Mouse (Mus musculus): ENCODE results near the gene Gm973. TPM values are rescaled to one million over a fixed set of nuclear protein-coding genes. Genes with fewer than 3 reads are reported as not detected.

The Gm973 gene
- total and polyA plus RNA-seq, 3 experiments = 0.23 TPM; not detected in 2

DNA sequence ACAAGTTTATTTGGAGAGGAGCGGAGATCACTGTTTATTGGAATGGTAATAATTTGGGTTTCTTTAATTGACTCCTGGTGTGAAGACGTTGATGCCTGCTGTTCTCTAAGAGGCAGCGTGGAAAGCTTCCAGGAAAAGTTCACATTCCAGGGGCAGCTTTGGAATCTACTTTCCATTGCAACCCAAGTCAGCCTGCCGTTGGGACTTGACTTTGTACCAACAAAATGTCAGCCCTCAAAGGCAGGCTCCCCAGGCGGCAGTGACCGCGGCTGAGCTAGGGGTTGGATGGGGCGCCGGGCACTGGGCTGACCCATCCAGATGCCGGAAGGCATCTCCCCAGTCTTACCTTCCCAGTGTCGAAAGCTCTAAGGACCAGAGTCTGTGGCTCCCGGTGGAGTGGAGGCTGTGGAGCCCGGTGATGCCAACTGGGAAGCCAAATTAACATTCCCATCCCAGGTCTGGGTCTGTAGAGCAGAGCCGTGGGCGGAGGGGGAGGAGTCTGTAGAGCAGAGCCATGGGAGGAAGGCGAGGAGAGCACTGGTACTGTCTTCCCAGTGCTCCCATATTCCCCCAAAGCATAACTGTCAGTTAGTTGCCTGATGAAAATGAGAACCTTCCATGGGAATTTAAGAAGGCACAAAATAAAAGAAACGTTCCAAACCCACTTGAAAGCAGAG, 7.5 kb upstream of the Gm973 start:
- no peak overlapping the region for H3K9ac ChIP-seq (ENCODE audit: control insufficient read depth, low read depth, low read length, poor library complexity, severe bottlenecking)
- H3K4me1 ChIP-seq (ENCODE audit: control insufficient read depth in 1 of 2, insufficient read depth in 2 of 2, low read length in 2 of 2) = peaks cover 5 to 6% of the 10 kb centered on the region in 2 experiments; a peak in 2 of 4 replicates
- no peaks in the 10 kb centered on the region for H3K79me2 ChIP-seq (ENCODE audit: control insufficient read depth, insufficient read depth, low read length, poor library complexity)
- no peak overlapping the region for H3K27ac ChIP-seq (ENCODE audit: control insufficient read depth, low read depth, low read length)
- H3K4me3 ChIP-seq (ENCODE audit: control insufficient read depth in 1 of 2, insufficient read depth in 1 of 2, low read depth in 2 of 2, low read length in 2 of 2) = no peak overlapping the region
- no peaks in the 10 kb centered on the region for H3K9me3 ChIP-seq (replicated peaks; ENCODE audit: insufficient read depth, low read length)
- no peak for DNase-seq (ENCODE audit: low read depth, low spot score)
- H3K36me3 ChIP-seq (ENCODE audit: control insufficient read depth in 1 of 2, insufficient read depth in 2 of 2, low read length in 2 of 2) = no peaks in the 10 kb centered on the region
- peaks cover 0 to under 1% of the 10 kb centered on the region in 2 experiments; a peak in 1 of 4 replicates for H3K27me3 ChIP-seq (ENCODE audit: control insufficient read depth in 1 of 2, insufficient read depth in 2 of 2, low read length in 2 of 2)
- TF ChIP-seq MYC (IDR thresholded peaks at IDR 0.05; ENCODE audit: low read depth, low read length) = no peak
- no peak for TF ChIP-seq GATA1 (IDR thresholded peaks at IDR 0.05; ENCODE audit: low read depth, low read length)
- TF ChIP-seq NELFE (IDR thresholded peaks at IDR 0.05; ENCODE audit: low read depth, low read length) = no peak
- TF ChIP-seq ZC3H11A (IDR thresholded peaks at IDR 0.05; ENCODE audit: low read depth, low read length) = no peak
- TF ChIP-seq ELF1 (IDR thresholded peaks at IDR 0.05; ENCODE audit: low read depth, low read length) = no peak
- TF ChIP-seq POLR2A (IDR thresholded peaks at IDR 0.05; ENCODE audit: control insufficient read depth in 1 of 2, insufficient read depth in 1 of 2, low read depth in 1 of 2, low read length in 2 of 2, poor library complexity in 1 of 2) = no peak
- TF ChIP-seq POLR2AphosphoS2 (IDR thresholded peaks at IDR 0.05; ENCODE audit: low read length) = no peak
- no peak for TF ChIP-seq MAFK (IDR thresholded peaks at IDR 0.05; ENCODE audit: borderline replicate concordance, low read depth, low read length)
- no peak for TF ChIP-seq MXI1 (IDR thresholded peaks at IDR 0.05; ENCODE audit: low read depth, low read length)
- TF ChIP-seq JUND (IDR thresholded peaks at IDR 0.05; ENCODE audit: low read depth, low read length) = no peak
- no peak for TF ChIP-seq POLR2AphosphoS5 (IDR thresholded peaks at IDR 0.05; ENCODE audit: borderline replicate concordance, low read depth, low read length)
- TF ChIP-seq USF1 (IDR thresholded peaks at IDR 0.05; ENCODE audit: low read depth, low read length) = no peak
- no peak for TF ChIP-seq TAL1 (IDR thresholded peaks at IDR 0.05; ENCODE audit: low read length)
- TF ChIP-seq GABPA (IDR thresholded peaks at IDR 0.05; ENCODE audit: low read depth, low read length) = no peak
- no peak for TF ChIP-seq TBP (IDR thresholded peaks at IDR 0.05; ENCODE audit: low read depth, low read length)

DNA sequence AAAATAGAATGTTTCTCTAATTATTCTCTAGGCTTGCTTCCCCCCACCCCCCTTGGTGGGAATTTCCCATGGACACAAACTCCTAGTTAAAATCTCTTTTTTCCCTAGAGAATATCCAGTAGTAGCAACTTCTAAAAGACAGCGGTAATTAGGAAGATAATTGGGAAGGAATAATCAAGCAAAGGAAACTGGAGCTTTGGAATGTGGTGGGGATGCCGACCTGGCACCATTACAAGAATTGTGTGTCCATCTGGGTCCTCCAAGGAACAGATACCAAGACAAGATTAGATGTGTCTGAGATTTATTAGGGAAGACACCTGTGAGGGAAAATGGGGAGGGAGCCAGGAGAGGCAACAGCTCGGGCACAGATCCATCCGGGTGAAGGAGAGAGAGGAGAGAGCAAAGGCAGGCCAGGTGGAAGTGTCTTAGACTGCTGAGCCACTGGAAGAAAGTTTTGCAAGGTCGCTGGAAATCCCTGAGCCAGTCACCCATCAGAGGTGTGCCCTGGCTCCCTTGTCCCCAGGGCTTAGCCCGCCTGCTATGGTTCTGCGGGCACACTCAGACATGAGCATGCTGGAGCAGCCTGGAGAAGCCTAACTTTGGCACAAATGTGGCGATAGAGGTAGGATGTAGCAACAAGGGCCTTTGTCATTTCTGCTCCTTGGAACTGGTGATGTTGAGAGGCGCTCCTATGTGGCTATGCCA, 4.3 kb upstream of the Gm973 start:
- H3K9ac ChIP-seq (ENCODE audit: control insufficient read depth, low read depth, low read length, poor library complexity, severe bottlenecking) = no peak overlapping the region
- peaks cover 0 to 3% of the 10 kb centered on the region in 2 experiments; a peak in 3 of 4 replicates for H3K27me3 ChIP-seq (ENCODE audit: control insufficient read depth in 1 of 2, insufficient read depth in 2 of 2, low read length in 2 of 2)
- no peaks in the 10 kb centered on the region for H3K36me3 ChIP-seq (ENCODE audit: control insufficient read depth in 1 of 2, insufficient read depth in 2 of 2, low read length in 2 of 2)
- H3K4me1 ChIP-seq (ENCODE audit: control insufficient read depth in 1 of 2, insufficient read depth in 2 of 2, low read length in 2 of 2) = peaks cover 5 to 6% of the 10 kb centered on the region in 2 experiments; a peak in 2 of 4 replicates
- no peak for TF ChIP-seq CHD2 (IDR thresholded peaks at IDR 0.05; ENCODE audit: low read length)
- no peak for TF ChIP-seq BHLHE40 (IDR thresholded peaks at IDR 0.05; ENCODE audit: borderline replicate concordance, low read depth, low read length)
- TF ChIP-seq USF1 (IDR thresholded peaks at IDR 0.05; ENCODE audit: low read depth, low read length) = no peak
- TF ChIP-seq JUND (IDR thresholded peaks at IDR 0.05; ENCODE audit: low read depth, low read length) = no peak
- TF ChIP-seq TAL1 (IDR thresholded peaks at IDR 0.05; ENCODE audit: low read length) = no peak
- no peak for TF ChIP-seq ZC3H11A (IDR thresholded peaks at IDR 0.05; ENCODE audit: low read depth, low read length)
- no peak for TF ChIP-seq EP300 (IDR thresholded peaks at IDR 0.05; ENCODE audit: low read depth in 1 of 2, low read length in 2 of 2)
- no peak for TF ChIP-seq TCF12 (IDR thresholded peaks at IDR 0.05; ENCODE audit: low read depth, low read length)
- no peak for TF ChIP-seq RCOR1 (IDR thresholded peaks at IDR 0.05; ENCODE audit: low read depth, low read length)
- no peak for TF ChIP-seq ZMIZ1 (IDR thresholded peaks at IDR 0.05; ENCODE audit: low read depth, low read length)
- TF ChIP-seq MEF2A (IDR thresholded peaks at IDR 0.05; ENCODE audit: extremely low read depth, insufficient replicate concordance, low read depth, low read length, poor library complexity, severe bottlenecking) = no peak
- no peak for TF ChIP-seq SIN3A (IDR thresholded peaks at IDR 0.05; ENCODE audit: low read length)
- TF ChIP-seq MYB (IDR thresholded peaks at IDR 0.05; ENCODE audit: low read depth, low read length) = no peak
- TF ChIP-seq POLR2AphosphoS2 (IDR thresholded peaks at IDR 0.05; ENCODE audit: low read length) = no peak
- no peak for TF ChIP-seq NELFE (IDR thresholded peaks at IDR 0.05; ENCODE audit: low read depth, low read length)
- TF ChIP-seq MXI1 (IDR thresholded peaks at IDR 0.05; ENCODE audit: low read depth, low read length) = no peak
- no peak for TF ChIP-seq KAT2A (conservative IDR thresholded peaks at IDR 0.05; ENCODE audit: low read depth, low read length)
- TF ChIP-seq USF2 (IDR thresholded peaks at IDR 0.05; ENCODE audit: borderline replicate concordance in 1 of 2, insufficient read depth in 1 of 2, low read depth in 1 of 2, low read length in 2 of 2) = no peak
- H3K9me3 ChIP-seq (replicated peaks; ENCODE audit: insufficient read depth, low read length) = no peaks in the 10 kb centered on the region
- no peak overlapping the region for H3K27ac ChIP-seq (ENCODE audit: control insufficient read depth, low read depth, low read length)
- no peaks in the 10 kb centered on the region for H3K79me2 ChIP-seq (ENCODE audit: control insufficient read depth, insufficient read depth, low read length, poor library complexity)
- no peak for DNase-seq (ENCODE audit: low read depth, low spot score)
- no peak overlapping the region for H3K4me3 ChIP-seq (ENCODE audit: control insufficient read depth in 1 of 2, insufficient read depth in 1 of 2, low read depth in 2 of 2, low read length in 2 of 2)

Measured in MEL (cell line).